Mouse (Mus musculus): ENCODE data around the gene Ghdc.
"Not testable (repeated sequence)": the region's sequence is repeated elsewhere in the genome, so short reads cannot be mapped to it uniquely, and the experiment has no call there.

Ghdc gene

GRCm38 (mm10) chr11:100770646-100771408 is at the start of gene Ghdc:
Gene Ghdc, minus strand, starts transcription at chr11:100770957.
- in situ Hi-C loops (cut with MboI, MseI), result no loop called here

GRCm38 (mm10) chr11:100820047-100820446 is 49.3 kb upstream of the Ghdc start:
- in situ Hi-C loops (cut with MboI, MseI), result no loop called here

- in situ Hi-C loops (cut with MboI, MseI), result no loop called here
Observed at GRCm38 (mm10) chr11:100819626-100820025, 48.9 kb upstream of the Ghdc start.

- in situ Hi-C loops (cut with MboI, MseI), result no loop called here
Observed at GRCm38 (mm10) chr11:100819048-100819447, 48.3 kb upstream of the Ghdc start.

- in situ Hi-C loops (cut with MboI, MseI), result no loop called here
Observed at GRCm38 (mm10) chr11:100818359-100819012, 47.7 kb upstream of the Ghdc start.

- in situ Hi-C loops (cut with MboI, MseI), result no loop called here
Observed at GRCm38 (mm10) chr11:100817311-100817710, 46.6 kb upstream of the Ghdc start.

- in situ Hi-C loops (cut with MboI, MseI), result no loop called here
Observed at GRCm38 (mm10) chr11:100816801-100817200, 46.0 kb upstream of the Ghdc start.

GRCm38 (mm10) chr11:100816342-100816741 is 45.6 kb upstream of the Ghdc start:
- in situ Hi-C loops (cut with MboI, MseI), result no loop called here

- in situ Hi-C loops (cut with MboI, MseI), result no loop called here
Observed at GRCm38 (mm10) chr11:100814498-100814897, 43.7 kb upstream of the Ghdc start.

GRCm38 (mm10) chr11:100811132-100811531 is 40.4 kb upstream of the Ghdc start:
- in situ Hi-C loops (cut with MboI, MseI), result no loop called here

- in situ Hi-C loops (cut with MboI, MseI), result no loop called here
Observed at GRCm38 (mm10) chr11:100810516-100810915, 39.8 kb upstream of the Ghdc start.

- in situ Hi-C loops (cut with MboI, MseI), result no loop called here
Observed at GRCm38 (mm10) chr11:100806380-100807305, 35.9 kb upstream of the Ghdc start.

GRCm38 (mm10) chr11:100805535-100805934 is 34.8 kb upstream of the Ghdc start:
- in situ Hi-C loops (cut with MboI, MseI), result no loop called here

GRCm38 (mm10) chr11:100804409-100804808 is 33.7 kb upstream of the Ghdc start:
- in situ Hi-C loops (cut with MboI, MseI), result no loop called here

- in situ Hi-C loops (cut with MboI, MseI), result loop anchor here (5.0 kb wide), 1 partner anchor 73 kb away; no protein-coding TSS in a partner anchor
Observed at GRCm38 (mm10) chr11:100799426-100799825, 28.7 kb upstream of the Ghdc start.

GRCm38 (mm10) chr11:100796585-100796984 is 25.8 kb upstream of the Ghdc start:
- in situ Hi-C loops (cut with MboI, MseI), result loop anchor here (5.0 kb wide), 1 partner anchor 76 kb away; no protein-coding TSS in a partner anchor

- in situ Hi-C loops (cut with MboI, MseI), result loop anchor here (5.0 kb wide), 1 partner anchor 77 kb away; no protein-coding TSS in a partner anchor
Observed at GRCm38 (mm10) chr11:100795386-100795785, 24.6 kb upstream of the Ghdc start.

GRCm38 (mm10) chr11:100791457-100792049 is 20.8 kb upstream of the Ghdc start:
- in situ Hi-C loops (cut with MboI, MseI), result no loop called here

GRCm38 (mm10) chr11:100790644-100791043 is 19.9 kb upstream of the Ghdc start:
- in situ Hi-C loops (cut with MboI, MseI), result not testable (repeated sequence)

- in situ Hi-C loops (cut with MboI, MseI), result no loop called here
Observed at GRCm38 (mm10) chr11:100789702-100790101, 18.9 kb upstream of the Ghdc start.

- in situ Hi-C loops (cut with MboI, MseI), result no loop called here
Observed at GRCm38 (mm10) chr11:100785774-100786173, 15.0 kb upstream of the Ghdc start.
